Mouse (Mus musculus): ENCODE measurements at regions not wholly inside any gene's neighbourhood (a gene's known extent, or its start where the extent isn't known, plus 50 kb on each side); places are given as distances from the start of the nearest gene placed in this dataset.
A peak's percentile ranks its signal among the peaks of the same experiment; 100 is the strongest.

DNA sequence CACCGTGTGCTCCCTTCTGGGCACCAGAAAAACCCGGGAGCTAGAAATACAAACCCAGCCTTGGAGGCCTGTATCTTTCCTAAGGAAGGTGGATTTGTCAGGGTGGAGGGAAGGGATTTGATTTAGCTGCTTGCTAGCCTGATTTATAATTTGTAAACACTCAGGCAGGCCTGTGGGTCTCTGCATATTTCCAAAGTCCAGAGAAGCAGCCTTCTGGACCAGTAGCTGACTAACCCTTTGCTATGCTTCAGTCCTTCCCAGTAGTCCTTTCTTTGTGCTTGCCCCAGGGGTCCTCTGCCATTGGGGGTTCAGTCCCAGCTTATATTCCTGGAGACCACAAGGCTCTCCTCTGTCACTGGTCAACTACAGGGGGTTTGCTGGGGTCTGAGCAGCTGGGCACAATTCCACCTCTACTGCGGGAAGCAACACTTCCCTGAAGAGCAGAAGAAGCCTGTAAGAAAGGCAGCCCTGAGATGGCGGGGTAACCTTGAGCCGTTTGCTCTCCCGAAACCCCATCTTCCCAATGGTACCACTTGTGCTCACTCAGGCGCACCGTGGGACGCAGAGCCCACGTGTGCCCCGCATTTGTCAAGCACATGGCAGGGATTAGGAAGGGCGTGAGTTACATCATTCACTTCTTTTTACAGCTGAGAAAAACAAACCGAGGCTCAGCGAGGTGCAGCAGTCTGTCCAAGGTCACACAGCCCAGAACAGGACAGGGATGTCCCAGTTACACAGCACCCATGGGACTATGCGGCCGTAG is 85.7 kb downstream of the 1700001O22Rik start:
- no peak for DNase-seq (ENCODE audit: low spot score)

DNA sequence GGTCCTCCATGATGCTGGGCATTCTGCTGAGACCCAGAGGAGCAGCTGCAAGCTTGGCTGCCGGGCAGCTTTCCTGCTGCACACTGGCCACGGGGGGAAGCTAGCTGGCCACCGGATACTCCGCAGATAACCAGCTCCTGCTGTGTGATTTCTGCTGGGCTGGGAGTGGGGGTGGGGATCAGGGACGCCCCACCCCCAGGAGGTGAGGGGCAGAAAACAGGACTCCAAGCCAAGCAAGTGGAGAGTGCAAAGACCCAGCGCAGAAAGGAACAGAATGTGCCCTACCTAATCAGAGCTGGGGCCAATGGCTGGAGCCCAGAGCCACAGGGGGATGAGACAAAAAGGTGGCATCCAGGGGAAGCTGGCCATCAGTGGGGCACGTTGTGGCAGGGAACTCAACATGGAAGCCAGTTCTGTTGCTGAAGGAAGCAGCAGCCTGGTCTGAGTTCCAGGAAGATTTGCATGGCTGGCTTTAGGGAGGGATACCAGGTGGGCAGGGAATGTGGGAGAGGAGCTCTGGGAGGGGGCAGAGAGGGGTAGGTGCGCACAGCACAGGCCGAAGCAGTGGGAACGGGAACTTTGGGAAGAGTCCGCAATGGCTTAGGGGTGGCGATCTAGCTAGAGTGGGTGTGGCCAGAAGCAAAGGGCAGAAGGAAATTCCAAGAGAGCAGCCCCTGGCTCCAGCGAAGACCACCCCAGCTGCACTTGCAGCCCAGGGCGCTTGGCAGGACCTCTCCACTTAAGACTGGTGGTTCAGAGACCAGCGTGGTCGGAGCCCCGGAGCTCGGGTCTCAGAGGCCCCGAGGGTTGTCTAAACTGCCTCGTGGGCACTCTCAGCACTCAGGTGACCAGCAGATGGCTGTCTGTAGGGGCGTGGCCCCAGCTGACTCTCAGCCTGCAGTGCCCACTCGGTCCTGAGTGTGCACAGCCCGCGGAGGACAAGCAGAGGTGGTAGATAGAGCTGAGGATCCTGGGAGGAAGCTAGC is 86.6 kb downstream of the 1700001O22Rik start:
- no peak for DNase-seq (ENCODE audit: low spot score)

DNA sequence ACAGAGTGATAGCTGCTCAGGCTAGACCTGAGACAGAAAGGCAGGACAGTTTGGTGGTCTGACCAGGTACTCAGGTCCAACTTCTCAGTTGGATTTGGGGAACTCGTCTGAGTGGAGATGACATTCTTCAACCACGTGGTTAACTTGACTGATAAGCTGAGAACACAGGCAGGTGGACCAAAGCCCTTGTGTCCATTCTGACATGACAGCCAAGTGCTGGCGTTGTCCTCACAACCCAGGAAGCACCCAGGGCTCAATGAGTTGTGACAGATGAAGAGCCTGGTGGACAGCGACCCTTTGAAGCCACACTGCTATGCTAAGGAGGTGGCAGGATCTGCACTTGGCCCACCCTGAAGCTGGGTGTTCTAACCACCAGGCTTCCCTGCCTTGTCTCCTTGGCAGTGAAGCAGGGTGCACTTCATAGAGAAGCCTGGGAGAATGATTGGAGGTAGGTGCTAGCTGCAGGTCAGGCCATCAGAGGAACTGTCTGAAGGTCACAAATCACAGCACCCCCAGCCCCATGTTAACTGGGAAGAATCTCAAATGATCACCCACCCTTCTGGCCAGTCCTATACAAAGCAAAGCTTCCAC is 87.6 kb downstream of the 1700001O22Rik start:
- DNase-seq (ENCODE audit: low spot score): no peak

DNA sequence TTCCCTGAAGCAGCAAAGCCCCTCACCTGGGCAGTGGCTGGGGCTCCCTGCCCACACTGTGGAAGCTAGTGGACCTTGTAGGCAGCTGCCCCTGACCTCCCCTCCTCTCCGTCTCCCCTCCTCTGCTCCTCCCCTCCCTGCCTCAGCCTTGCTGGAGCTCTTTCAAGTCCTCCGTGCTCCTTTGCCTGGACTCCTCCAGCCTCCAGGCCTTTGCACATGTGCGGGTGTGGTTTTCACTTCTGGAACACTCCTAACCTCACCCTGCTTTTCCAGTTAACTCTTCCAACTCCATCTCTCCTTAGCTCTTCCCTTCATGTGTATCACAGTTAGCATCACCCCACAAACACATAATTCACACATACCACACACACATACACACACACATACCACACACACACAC is 89.9 kb downstream of the 1700001O22Rik start:
- no peak for DNase-seq (ENCODE audit: low spot score)

DNA sequence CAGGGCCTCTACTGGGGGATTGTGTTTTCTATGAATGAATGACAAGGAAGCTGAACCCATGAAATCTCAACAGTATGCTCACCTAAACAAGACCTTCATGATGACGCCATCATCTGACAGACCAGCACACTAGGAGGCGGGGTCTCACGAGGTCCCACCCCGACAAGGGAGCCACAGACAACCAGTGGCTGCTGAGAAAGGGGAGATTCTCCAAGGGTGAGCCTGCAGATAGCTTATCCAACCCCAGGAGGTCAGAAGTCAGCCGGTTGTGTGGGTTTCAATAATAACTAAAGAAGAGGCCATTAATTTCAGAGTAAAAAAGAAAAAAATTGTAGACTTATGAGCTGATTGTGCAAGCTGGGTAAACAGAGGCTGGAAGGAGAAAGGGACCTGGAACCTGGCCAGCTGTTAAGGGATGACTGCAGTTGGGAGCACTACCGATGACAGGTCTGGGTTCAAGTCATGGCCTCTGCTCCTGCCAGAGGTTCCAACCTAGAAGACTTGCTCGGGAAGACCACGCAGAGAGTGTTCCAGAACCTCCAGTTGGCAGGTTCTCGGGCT is 90.5 kb downstream of the 1700001O22Rik start:
- no peak for DNase-seq (ENCODE audit: low spot score)

DNA sequence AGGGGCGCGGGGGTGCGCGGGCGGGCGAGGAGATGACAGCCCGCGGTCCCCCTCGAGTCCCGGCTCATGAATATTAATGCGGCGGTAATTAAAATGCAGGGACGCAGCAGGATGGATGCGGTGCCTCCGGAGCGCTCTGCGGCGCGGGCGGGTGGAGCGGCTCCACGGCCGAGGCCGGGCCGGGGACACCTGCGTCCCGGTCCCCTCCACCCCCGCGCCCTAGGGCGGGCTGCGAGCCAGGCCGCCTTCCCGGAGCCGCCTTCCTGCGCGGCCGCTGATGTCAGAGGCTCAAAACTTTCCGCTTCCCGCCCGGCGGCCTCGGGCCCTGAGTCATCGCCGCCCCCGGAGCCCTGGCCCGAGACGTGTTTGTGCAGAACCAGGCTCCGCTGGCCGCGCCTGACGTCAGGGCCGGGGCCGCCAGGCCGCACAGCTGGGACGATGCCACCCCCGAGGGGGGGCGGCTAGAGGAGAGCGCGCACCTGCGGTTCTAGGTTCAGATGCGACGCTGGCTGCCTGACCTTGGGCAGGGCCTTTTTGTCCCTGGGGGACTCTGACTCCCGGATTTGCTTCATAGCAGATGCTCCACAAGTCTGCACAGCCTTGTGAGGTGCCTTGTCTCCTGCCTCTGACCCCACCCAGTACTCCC is 91.5 kb downstream of the 1700001O22Rik start:
- peak; percentile 81 for DNase-seq (ENCODE audit: low spot score)

DNA sequence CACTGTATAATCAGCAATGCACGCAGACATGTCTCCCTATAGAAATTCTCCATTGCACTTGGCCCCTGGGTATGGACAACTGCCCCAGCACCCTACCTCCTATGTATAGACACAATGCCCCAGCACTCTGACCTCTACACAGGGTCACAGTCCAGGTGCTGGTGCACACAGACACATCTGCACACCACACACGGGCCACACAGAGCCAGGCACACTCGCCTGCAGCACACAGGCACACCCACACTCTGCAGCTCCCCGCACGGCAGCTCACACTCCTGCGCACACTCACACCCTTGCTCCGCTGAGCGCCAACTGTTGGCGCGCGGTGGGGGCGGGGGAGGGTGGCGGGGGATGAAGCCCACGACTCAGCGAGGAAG is 92.0 kb downstream of the 1700001O22Rik start:
- no peak for DNase-seq (ENCODE audit: low spot score)

DNA sequence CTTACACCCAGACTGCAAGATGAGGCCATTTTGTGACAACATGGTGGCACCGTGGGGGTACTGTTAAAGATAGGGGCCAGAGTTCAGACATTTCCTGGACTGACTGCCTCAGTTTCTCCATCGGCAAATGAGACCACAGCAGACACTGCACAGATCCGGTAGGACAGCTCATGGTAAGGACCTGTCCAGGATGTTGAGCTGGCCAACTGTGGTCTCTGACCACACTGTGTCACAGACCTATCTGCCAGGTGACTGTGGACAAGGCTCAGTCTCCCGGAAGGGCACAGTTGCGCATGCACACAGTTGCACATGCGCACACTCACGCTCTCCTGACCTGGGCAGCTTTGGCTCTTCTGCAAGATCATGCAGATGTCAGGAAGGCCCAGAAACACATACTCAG is 92.6 kb downstream of the 1700001O22Rik start:
- DNase-seq (ENCODE audit: low spot score): no peak

DNA sequence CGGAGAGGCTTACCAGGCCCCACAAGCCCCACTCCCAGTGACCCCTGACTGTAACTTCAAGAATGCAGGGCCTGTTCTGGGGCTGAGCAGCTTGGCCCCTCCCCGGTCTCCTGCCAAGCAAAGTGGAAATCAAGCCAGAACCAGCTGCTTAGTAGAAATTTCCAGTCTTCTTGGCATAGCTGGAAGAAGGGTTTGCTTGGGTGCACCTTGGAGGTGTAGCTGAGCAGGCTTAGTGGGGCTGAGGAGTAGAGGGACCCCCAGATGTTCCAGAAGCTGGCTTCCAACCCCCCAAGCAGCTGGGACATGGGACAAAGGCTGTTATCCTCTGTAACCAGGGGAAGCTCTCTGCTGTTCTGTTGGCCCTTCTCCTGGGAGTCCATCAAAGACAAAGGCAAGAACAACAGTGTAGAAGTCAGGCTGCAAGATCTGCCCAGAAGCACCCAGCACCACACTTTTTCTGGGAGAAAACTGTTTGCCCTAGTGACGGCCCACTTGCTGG is 94.0 kb downstream of the 1700001O22Rik start:
- no peak for DNase-seq (ENCODE audit: low spot score)

DNA sequence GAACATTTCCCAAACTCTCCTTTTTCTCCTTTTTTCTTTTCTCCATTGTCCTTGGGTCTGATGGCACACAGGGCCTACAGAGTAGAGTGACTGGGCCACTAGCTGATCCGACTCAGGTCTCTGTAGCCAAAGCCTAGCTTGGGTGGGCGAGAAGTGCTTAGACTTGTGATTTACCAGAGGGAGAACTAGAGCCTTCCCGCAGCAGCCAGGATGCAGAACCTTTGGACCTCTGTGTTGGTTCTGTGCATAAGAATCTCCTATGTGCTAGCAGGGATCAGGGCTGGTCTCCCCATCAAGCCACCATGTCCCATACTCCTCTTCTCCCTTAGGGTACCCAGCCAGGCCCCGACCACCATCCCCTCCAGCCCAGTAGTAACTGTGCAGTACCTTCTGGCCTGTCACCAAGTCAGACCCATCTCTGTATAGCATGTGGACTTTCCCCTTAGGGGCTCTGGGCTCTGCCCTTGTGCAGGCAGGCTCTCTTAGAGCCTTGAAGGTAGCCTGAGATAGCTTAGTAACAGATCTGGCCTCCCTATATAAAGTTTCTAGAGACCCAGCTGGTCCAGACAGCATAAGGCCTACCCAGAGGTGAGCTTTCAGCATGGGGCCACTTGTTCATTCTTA is 94.6 kb downstream of the 1700001O22Rik start:
- no peak for DNase-seq (ENCODE audit: low spot score)

DNA sequence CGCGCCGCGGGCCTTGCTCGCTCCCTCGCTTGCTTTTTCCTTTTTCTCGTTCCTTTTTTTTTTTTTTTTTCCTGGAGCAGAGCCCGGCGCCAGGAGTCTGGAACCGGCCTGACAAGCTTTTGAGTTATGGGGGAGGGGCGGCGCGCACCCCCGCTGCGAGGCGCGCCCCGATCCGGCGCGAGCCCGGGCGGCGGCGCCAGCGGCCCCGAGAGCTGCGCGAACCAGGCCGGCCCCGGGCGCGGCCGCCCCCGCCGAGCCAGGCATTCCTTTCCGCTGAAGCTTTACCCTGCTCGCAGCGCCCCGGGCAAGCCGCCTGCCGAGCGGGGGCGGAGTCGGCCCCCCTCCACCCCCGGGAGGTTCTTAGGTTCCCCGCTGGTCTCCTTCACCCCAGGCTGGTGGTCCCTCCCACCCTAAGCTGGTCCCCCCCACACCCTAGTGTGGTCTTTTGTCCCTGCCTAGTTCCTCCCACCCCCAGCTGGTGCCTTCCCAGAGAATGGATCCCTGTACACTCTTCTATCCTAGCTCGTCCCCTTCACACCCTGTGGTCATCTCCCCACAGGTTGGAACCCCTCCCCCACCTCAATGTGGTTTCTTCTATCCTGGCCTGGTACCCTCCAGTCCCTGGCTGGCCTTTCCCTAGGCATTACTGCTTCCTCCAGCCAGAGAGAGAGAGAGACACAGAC is 95.3 kb downstream of the 1700001O22Rik start:
- peak; percentile 36 for DNase-seq (ENCODE audit: low spot score)

DNA sequence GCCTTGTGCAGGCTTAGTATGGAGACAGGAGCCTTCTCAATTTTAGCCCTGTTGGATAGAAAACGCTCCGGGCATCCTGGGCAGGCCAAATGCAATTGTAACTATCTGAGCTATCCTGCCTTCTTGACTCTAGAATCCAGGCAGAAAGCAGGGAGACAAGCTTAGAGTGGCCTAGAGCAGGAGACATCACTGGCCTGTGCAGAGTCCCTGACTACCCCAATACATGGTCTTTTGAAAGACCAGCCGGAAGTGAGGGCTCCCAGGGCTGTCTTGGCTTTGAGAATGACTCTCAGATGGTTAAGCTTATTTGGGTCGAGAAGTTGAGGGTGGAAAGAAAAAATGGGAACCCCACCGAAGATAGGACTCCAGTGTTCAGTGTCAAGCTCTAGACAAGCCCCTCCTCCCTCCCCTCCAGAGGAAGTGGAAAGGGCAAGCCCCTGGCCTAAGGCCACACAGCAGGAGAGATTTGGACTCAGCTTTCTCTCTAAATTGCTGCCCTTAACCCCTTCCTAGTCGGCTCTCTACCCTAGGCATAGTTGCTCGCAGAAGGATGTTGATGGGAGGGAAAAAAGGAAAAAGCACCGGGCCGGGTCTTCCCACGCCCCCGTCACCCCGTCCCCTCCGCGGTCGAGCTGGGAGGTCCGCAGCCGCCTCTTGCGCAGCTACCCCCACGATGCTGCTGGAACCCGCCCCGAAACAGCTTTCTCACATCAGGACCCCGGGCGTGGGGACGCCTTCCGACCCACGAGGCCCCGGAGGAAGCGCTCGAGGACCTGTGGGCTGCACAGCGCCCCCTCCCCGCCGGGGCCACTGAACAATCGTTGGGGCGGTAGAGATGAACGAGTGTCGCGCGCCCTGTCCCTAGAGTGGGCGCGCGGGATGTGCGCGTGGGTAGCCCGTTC is 96.1 kb downstream of the 1700001O22Rik start:
- peak; percentile 48 for DNase-seq (ENCODE audit: low spot score)

DNA sequence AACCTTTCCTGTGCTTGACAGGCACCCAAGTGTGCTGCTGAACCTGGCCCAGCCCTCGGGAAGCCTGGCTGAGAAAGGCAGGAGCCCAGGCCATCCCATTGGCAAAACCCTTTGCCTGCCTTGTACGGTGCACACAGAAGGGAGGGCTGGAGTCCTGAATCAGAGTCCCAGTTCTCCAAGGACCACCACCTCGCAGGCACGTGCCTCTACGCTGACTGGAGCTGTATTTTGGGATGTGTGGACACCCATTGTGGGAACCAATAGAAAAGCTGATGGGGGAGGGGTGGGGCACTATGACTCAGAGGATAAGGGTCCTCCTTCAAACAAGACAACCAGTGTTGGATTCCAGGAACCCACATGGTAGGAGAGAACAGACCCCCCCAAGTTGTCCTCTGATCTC is 97.4 kb downstream of the 1700001O22Rik start:
- no peak for DNase-seq (ENCODE audit: low spot score)

DNA sequence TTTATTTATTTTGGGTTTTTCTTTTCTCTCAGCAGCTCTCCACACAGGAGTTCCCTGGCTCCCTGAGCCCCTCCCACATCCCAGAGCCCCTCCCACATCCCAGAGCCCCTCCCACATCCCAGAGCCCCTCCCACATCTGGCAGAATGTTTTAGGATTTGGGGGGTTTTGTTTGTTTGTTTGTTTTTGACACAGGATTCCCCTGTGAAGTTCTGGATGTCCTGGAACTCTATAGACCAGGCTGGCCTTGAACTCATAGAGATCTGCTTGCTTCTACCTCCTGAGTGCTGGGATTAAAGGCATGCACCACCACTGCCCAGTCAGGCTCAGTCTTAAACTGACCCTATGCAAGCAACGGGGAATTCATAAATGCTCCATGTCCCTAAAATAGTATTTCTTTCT is 100.2 kb downstream of the 1700001O22Rik start:
- DNase-seq (ENCODE audit: low spot score): no peak

DNA sequence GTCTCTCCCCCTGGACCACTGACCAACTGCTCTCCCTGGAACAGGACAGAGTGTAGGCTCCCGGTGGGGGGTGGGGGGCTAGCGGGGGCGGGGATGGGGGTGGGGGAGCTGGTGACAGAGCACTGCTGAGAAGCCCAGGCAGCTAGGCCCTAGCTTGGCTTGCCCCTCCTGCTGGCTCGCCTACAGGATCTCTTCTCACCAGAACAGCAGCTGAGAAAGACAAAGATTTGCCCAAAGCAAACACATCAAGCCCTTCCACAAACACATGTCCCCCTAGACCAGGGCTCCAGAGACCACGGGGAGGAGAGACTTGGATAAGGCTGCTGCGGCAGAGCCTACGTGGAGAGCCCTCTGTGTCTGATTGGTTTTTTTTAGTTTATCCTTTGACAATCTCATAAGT is 100.8 kb downstream of the 1700001O22Rik start:
- no peak for DNase-seq (ENCODE audit: low spot score)

DNA sequence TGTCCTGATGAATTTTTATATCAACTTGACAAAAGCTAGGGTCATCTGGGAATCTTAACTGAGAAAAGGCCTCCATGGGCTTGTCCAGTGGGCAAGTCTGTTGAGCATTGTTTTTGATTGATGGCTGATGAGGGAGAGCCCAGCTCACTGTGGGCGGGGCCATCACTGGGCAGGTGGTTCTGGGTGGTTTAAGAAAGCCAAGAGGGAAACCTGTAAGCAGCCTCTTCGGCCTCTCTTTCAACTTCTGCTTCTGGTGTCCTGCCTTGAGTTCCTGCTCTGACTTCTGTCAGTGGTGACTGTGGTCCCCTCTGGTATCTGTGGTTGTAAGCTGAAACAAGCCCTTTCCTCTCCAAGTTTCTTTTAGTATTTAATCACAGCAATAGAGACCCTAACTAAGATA is 102.6 kb downstream of the 1700001O22Rik start:
- DNase-seq (ENCODE audit: low spot score): no peak

DNA sequence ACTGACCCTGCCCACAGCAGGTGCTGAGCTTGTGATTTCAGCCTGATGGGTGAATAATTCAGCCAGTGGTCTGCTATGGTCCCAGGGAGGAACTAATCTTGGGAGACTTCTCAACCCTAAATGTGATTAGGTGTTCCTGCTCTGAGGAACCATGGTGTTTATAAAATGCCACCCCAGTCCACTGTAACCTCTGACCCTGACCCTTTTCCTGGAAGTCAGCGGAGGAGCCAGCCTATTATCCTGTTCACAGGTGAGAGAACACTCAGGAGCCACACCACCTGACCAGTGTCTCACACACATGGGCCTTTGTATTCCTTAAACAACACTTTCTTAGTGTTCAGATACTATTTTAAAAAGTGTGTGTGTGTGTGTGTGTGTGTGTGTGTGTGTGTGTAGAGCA is 103.0 kb downstream of the 1700001O22Rik start:
- DNase-seq (ENCODE audit: low spot score): no peak

DNA sequence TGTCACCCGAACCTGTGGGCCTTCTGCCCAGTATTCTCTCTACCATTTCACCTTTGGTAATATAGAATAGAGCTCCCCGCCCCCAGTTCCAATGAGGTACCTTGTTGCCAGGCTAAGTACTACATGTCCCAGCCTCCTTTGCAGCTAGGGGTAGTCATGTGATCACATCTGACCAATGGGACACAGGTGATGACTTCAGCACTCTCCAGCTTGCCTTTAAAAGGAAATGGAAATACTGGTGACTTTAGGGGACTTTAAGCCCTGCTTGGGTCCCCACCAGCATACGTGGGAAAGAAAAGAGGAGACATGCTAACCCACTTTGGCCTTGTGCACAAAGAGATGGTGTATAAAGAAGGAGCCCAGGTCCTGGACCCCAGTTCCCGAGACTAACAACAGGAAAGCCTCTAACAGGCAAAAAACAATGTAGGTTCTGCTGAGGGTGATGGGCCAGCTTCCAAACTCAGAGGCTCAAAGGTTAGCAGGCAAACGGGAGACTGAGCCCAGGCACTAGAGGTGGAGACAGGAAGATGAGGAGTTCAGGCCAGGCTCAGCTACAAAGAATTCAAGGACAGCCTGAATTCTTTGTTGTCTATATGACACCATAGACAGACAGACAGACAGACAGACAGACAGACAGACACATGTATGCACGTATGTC is 103.5 kb downstream of the 1700001O22Rik start:
- peak; percentile 73 for DNase-seq (ENCODE audit: low spot score)
